Mouse (Mus musculus): ENCODE measurements at regions not wholly inside any gene's neighbourhood (a gene's known extent, or its start where the extent isn't known, plus 50 kb on each side); places are given as distances from the start of the nearest gene placed in this dataset.

DNA sequence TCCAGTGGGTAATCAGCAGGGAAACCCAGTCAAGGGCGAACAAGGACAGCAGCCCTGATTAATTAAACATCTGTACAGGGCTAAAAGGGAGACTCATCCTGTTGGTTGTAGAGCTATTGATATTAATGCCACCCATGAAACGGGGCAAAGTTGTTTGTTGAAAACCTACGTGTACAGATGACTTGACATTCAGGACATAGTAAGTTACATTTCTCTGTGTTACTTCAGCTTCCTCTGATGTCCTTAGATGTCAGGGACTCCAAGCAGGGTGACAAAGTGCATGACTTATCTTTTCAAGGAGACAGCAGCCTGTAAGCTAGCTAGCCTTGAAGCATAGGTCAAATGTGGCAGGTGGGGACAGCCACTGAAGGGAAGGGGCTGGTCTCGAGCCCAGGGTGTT lies 390.5 kb downstream of the Ccdc171 start:
- no peak for ATAC-seq (ENCODE audit: low FRiP score)
- Histone ChIP-seq H3K9ac (ENCODE audit: low read length) (no peak overlapping the region), H3K27ac (ENCODE audit: low read depth, low read length) (no peak overlapping the region), H3K9me3 (ENCODE audit: control insufficient read depth, low read length) (no peaks in the 10 kb centered on the region), H3K4me2 (no peak overlapping the region), H3K4me1 (ENCODE audit: control insufficient read depth, insufficient read depth, low read length) (no peaks in the 10 kb centered on the region), H3K36me3 (ENCODE audit: control insufficient read depth, insufficient read depth, low read length) (no peaks in the 10 kb centered on the region), H3K27me3 (ENCODE audit: control insufficient read depth, insufficient read depth, low read length) (no peaks in the 10 kb centered on the region), H3K4me3 (ENCODE audit: low read depth, low read length) (no peak overlapping the region)
- WGBS = 72% methylated on average over 4 of the region's 4 CpGs
- no peak for DNase-seq (ENCODE audit: low spot score, missing footprints)

DNA sequence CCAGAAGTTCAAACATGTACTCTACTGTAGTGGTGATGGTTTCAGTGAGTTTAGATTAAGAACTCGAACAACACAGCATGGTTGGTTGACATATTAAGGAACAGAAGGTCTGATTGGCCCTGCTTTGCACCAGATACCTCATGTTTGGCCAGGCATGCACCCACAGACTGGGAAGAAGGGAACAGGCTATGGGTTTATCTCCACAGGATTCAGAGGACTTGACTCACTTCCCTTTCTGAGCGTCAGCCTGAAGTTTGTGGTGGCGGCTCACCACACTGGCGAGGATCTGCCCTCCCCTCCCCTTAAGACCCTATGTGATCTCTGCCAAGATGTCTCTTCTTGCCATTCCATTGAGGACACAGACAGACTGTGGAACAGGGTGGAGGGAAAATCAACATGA lies 391.7 kb downstream of the Ccdc171 start:
- WGBS = 90% methylated on average over 4 of the region's 4 CpGs
- no peak overlapping the region for H3K4me2 ChIP-seq

DNA sequence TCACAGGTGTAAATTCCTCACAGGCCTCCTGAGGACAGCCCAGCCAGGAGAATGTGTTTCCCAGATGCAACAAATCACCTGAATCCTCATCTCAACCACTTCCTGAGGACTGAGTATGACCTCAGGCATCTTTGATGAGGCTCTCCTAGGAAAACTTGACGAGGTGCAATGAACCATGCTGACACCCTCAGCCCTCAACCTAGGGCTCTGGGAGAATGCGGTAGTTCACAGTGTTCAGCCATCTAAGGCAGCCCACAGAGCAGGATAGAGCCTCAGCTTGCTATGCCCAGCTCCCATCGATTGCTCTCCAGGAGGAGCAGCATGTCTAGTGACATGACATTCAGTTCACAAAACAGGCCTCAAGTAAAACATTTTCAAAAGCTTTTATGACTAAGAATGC lies 392.7 kb downstream of the Ccdc171 start:
- WGBS = 86% methylated on average over 3 of the region's 3 CpGs
- H3K36me3 ChIP-seq (ENCODE audit: control insufficient read depth, insufficient read depth, low read length) = no peaks in the 10 kb centered on the region

More for the DNA sequence above, 391.7 kb downstream of the Ccdc171 start:
- H3K27me3 ChIP-seq (ENCODE audit: control insufficient read depth, insufficient read depth, low read length) = no peaks in the 10 kb centered on the region
- H3K27ac ChIP-seq (ENCODE audit: low read depth, low read length) = no peak overlapping the region
- H3K36me3 ChIP-seq (ENCODE audit: control insufficient read depth, insufficient read depth, low read length) = no peaks in the 10 kb centered on the region
- H3K9ac ChIP-seq (ENCODE audit: low read length) = no peak overlapping the region
- H3K4me3 ChIP-seq (ENCODE audit: low read depth, low read length) = no peak overlapping the region
- no peak for DNase-seq (ENCODE audit: low spot score, missing footprints)
- H3K4me1 ChIP-seq (ENCODE audit: control insufficient read depth, insufficient read depth, low read length) = no peaks in the 10 kb centered on the region
- ATAC-seq (ENCODE audit: low FRiP score) = no peak
- H3K9me3 ChIP-seq (ENCODE audit: control insufficient read depth, low read length) = no peaks in the 10 kb centered on the region

DNA sequence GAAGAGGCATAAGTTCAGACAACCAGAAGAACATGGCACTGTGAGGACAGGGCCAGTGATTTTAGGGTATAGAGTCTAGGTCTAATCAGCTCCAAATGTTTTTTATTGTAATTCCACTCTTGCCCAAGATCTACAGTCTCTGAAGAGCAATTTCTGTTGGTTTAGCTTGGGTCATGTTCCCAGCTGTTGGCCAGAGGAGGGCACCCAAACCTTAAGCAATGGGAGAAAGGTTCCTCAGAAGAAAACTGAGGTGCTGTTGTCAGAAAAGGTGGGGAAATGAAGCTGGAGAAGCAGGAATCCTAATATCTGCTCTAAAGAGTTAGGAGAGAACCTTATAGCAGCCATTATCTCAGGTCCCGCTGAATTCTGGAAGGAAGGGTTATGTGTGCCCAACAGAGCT lies 393.7 kb downstream of the Ccdc171 start:
- no peaks in the 10 kb centered on the region for H3K4me1 ChIP-seq (ENCODE audit: control insufficient read depth, insufficient read depth, low read length)
- DNase-seq (ENCODE audit: low spot score, missing footprints) = no peak
- H3K27ac ChIP-seq (ENCODE audit: low read depth, low read length) = no peak overlapping the region
- H3K27me3 ChIP-seq (ENCODE audit: control insufficient read depth, insufficient read depth, low read length) = no peaks in the 10 kb centered on the region
- H3K4me3 ChIP-seq (ENCODE audit: low read depth, low read length) = no peak overlapping the region
- H3K9me3 ChIP-seq (ENCODE audit: control insufficient read depth, low read length) = no peaks in the 10 kb centered on the region
- WGBS = 96% methylated on average over 1 of the region's 1 CpGs
- no peak for ATAC-seq (ENCODE audit: low FRiP score)
- no peaks in the 10 kb centered on the region for H3K36me3 ChIP-seq (ENCODE audit: control insufficient read depth, insufficient read depth, low read length)
- H3K9ac ChIP-seq (ENCODE audit: low read length) = no peak overlapping the region
- H3K4me2 ChIP-seq = no peak overlapping the region

More for the DNA sequence above, 392.7 kb downstream of the Ccdc171 start:
- ATAC-seq (ENCODE audit: low FRiP score) = no peak
- Histone ChIP-seq H3K9me3 (ENCODE audit: control insufficient read depth, low read length) (no peaks in the 10 kb centered on the region), H3K27ac (ENCODE audit: low read depth, low read length) (no peak overlapping the region), H3K9ac (ENCODE audit: low read length) (no peak overlapping the region), H3K4me2 (no peak overlapping the region), H3K4me3 (ENCODE audit: low read depth, low read length) (no peak overlapping the region), H3K4me1 (ENCODE audit: control insufficient read depth, insufficient read depth, low read length) (no peaks in the 10 kb centered on the region), H3K27me3 (ENCODE audit: control insufficient read depth, insufficient read depth, low read length) (no peaks in the 10 kb centered on the region)
- DNase-seq (ENCODE audit: low spot score, missing footprints) = no peak

DNA sequence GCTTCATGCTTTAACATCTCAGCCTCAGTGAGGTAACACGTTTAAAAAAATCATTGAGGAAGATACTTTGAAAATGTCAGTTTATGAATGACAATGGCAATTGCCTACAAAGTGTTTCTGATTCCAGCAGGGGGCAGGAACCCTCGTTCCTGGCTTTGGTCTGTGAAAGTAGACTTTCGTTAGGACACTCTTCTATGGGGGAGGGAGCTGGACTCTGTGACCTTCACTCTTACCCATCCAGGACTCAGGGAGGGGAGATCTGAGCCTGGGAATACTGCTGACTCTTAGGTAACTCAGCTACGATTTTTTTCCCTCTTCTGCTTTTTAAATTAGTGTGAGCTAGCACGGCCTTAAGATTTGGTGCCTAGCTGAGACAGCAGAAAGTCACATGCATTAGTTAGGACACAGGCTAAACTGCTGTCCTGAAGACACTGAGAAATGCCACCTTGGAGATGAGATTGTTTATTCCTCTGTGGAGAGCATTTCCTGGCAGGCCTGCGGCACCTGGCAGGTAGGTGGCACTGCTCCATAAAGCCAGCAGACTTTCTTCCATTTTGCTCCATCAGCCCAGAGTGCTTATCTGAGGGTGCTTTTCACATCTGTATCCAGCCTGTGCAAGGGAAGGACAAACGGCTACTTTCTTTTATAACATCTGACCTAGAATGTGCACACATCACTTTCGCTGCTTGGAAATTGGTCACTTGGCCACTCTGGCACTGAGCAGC lies 399.9 kb downstream of the Ccdc171 start:
- Histone ChIP-seq H3K27ac (ENCODE audit: low read depth, low read length) (no peak overlapping the region), H3K27me3 (ENCODE audit: control insufficient read depth, insufficient read depth, low read length) (no peaks in the 10 kb centered on the region), H3K9me3 (ENCODE audit: control insufficient read depth, low read length) (no peaks in the 10 kb centered on the region), H3K9ac (ENCODE audit: low read length) (no peak overlapping the region), H3K4me3 (ENCODE audit: low read depth, low read length) (no peak overlapping the region), H3K4me2 (no peak overlapping the region), H3K4me1 (ENCODE audit: control insufficient read depth, insufficient read depth, low read length) (no peaks in the 10 kb centered on the region), H3K36me3 (ENCODE audit: control insufficient read depth, insufficient read depth, low read length) (no peaks in the 10 kb centered on the region)
- DNase-seq (ENCODE audit: low spot score, missing footprints) = no peak
- WGBS = 76% methylated on average over 8 of the region's 8 CpGs
- ATAC-seq (ENCODE audit: low FRiP score) = no peak

DNA sequence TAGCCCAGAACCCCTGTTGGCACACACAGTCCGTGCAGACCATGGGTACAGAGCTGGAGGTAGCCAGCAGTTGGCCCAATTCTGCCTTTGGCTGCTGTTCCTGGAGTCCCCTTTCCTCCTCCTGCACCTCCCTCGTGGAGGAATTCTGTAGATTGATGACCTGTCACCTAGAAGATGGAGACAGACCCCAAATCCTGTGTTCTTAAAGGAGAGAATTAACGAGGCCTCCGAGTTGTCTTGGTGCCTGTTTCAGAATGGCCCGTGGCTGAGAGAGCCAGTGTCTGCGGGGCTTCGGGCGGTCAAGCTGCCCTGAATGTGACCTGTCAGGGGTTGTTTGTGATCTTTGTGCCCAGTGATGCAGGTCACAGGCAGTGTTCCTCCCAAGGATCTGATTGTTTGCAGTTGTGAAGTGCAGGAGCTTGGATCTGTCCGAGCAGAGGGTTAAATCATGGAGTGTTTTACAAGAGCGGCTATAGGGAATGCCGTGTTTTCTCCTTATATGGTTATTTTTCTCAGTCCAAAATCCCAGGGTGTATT lies 400.9 kb downstream of the Ccdc171 start:
- Histone ChIP-seq H3K27ac (ENCODE audit: low read depth, low read length) (no peak overlapping the region), H3K9ac (ENCODE audit: low read length) (no peak overlapping the region), H3K4me3 (ENCODE audit: low read depth, low read length) (no peak overlapping the region), H3K4me1 (ENCODE audit: control insufficient read depth, insufficient read depth, low read length) (no peaks in the 10 kb centered on the region), H3K4me2 (no peak overlapping the region), H3K27me3 (ENCODE audit: control insufficient read depth, insufficient read depth, low read length) (no peaks in the 10 kb centered on the region), H3K36me3 (ENCODE audit: control insufficient read depth, insufficient read depth, low read length) (no peaks in the 10 kb centered on the region), H3K9me3 (ENCODE audit: control insufficient read depth, low read length) (no peaks in the 10 kb centered on the region)
- peak; percentile 83 for DNase-seq (ENCODE audit: low spot score, missing footprints)
- ATAC-seq (ENCODE audit: low FRiP score) = no peak
- 38% methylated on average over 11 of the region's 11 CpGs for WGBS

DNA sequence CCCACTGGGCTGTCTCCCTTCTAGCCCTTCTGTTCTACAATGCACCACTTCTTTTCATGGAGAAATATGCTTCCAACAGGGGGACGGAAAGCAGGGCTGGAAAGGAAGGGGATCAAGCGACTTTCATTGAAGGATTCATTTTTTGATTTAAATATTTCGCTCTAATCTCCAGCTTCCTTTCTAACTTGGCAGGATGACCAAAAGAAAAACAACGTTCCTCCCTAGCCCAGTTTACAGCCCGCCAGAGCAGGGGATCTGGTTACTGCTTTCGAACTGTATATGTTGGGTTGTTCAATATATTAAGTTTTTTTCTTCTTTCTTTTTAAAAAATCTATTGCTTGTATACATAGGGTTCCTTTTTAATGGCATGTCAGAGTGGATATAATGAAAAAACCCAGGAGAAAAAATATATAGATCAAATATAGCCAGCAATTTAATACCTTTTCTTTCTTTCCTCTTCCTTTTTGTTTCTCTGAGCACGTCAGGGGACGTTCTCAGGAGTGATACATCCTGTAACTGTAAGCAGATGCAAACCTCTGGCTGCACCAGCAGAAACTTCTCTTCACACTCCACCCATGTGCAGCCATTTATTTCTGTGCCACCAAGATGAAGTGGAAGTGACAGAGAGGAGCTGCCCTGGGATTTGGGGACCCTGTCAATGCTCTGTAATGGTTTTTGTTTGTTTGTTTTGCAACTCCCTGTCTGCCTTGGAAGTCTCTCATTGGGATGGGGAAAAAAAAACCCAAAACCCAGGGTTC lies 406.7 kb downstream of the Ccdc171 start:
- ATAC-seq (ENCODE audit: low FRiP score) (no peak), DNase-seq (ENCODE audit: low spot score, missing footprints) (no peak)
- Histone ChIP-seq H3K27me3 (ENCODE audit: control insufficient read depth, insufficient read depth, low read length) (no peaks in the 10 kb centered on the region), H3K9me3 (ENCODE audit: control insufficient read depth, low read length) (no peaks in the 10 kb centered on the region), H3K4me3 (ENCODE audit: low read depth, low read length) (no peak overlapping the region), H3K9ac (ENCODE audit: low read length) (no peak overlapping the region), H3K4me1 (ENCODE audit: control insufficient read depth, insufficient read depth, low read length) (no peaks in the 10 kb centered on the region), H3K36me3 (ENCODE audit: control insufficient read depth, insufficient read depth, low read length) (no peaks in the 10 kb centered on the region), H3K4me2 (no peak overlapping the region), H3K27ac (ENCODE audit: low read depth, low read length) (no peak overlapping the region)
- WGBS = 79% methylated on average over 8 of the region's 8 CpGs

DNA sequence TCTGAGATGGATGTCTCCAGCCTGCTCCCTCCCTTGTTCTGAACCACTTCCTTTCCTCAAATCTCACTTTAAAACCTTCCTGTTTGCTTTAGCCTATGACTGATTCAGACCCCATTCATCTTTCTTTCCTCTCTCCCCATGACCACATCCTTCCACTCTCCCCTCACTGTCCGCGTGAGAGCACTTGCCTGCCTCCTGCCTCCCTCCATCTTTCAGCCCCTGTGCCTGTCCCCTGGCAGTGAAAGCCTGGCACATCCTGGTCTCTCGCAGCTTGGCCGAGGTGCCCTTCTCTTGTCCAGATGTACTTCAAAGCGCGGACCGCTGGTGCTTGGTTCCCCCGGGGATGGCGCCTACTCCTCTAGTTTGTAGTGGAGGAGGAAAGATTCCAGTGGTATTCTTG lies 416.3 kb downstream of the Ccdc171 start:
- no peaks in the 10 kb centered on the region for H3K27me3 ChIP-seq (ENCODE audit: control insufficient read depth, insufficient read depth, low read length)
- WGBS = 89% methylated on average over 9 of the region's 9 CpGs
- no peak overlapping the region for H3K27ac ChIP-seq (ENCODE audit: low read depth, low read length)
- DNase-seq (ENCODE audit: low spot score, missing footprints) = no peak
- H3K36me3 ChIP-seq (ENCODE audit: control insufficient read depth, insufficient read depth, low read length) = no peaks in the 10 kb centered on the region
- H3K4me1 ChIP-seq (ENCODE audit: control insufficient read depth, insufficient read depth, low read length) = no peaks in the 10 kb centered on the region
- ATAC-seq (ENCODE audit: low FRiP score) = no peak
- no peak overlapping the region for H3K4me2 ChIP-seq
- no peak overlapping the region for H3K9ac ChIP-seq (ENCODE audit: low read length)
- no peaks in the 10 kb centered on the region for H3K9me3 ChIP-seq (ENCODE audit: control insufficient read depth, low read length)
- no peak overlapping the region for H3K4me3 ChIP-seq (ENCODE audit: low read depth, low read length)

DNA sequence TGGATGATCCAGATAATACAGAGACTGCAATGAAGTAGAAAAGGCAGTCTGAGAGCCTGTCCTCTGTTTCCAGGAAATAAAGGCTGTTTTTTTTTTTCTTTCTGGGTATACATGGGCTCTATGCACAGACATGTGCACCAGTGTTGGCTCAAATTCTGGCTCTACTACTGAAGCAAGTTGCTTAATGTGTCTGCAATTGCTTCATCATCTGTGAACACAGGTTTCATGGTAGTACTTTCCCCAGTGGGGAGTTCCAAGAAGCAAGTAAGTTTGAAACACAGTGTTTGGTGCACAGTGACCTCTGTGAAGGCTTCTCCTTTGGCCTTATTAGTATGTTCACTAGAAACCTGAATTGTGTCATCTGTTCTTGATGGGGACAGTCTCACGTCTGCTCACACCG lies 424.3 kb downstream of the Ccdc171 start:
- H3K36me3 ChIP-seq (ENCODE audit: control insufficient read depth, insufficient read depth, low read length) = no peaks in the 10 kb centered on the region
- H3K9ac ChIP-seq (ENCODE audit: low read length) = no peak overlapping the region
- ATAC-seq (ENCODE audit: low FRiP score) (no peak), DNase-seq (ENCODE audit: low spot score, missing footprints) (no peak)
- no peak overlapping the region for H3K4me2 ChIP-seq
- H3K9me3 ChIP-seq (ENCODE audit: control insufficient read depth, low read length) = no peaks in the 10 kb centered on the region
- no peak overlapping the region for H3K27ac ChIP-seq (ENCODE audit: low read depth, low read length)
- H3K4me3 ChIP-seq (ENCODE audit: low read depth, low read length) = no peak overlapping the region
- no peaks in the 10 kb centered on the region for H3K4me1 ChIP-seq (ENCODE audit: control insufficient read depth, insufficient read depth, low read length)
- H3K27me3 ChIP-seq (ENCODE audit: control insufficient read depth, insufficient read depth, low read length) = no peaks in the 10 kb centered on the region
- WGBS = 93% methylated on average over 2 of the region's 2 CpGs
